Mouse (Mus musculus) hindbrain, embryonic 14.5 days (tissue): ENCODE data around the gene Cdipt. TPM values are rescaled to one million over a fixed set of nuclear protein-coding genes. Genes with fewer than 3 reads are reported as not detected.
A peak's percentile ranks its signal among the peaks of the same experiment; 100 is the strongest.

Source experiments
- ATAC-seq: fragments of 200-750 bp; cut with Nextera tagmentation; 2 replicates; pipeline ENCODE4 v1.8.0; 2017; ENCODE audit warnings: moderate number of reproducible peaks, mild to moderate bottlenecking, moderate TSS enrichment, moderate library complexity; ENCODE audit not compliant: low FRiP score
- DNase-seq: peaks from one replicate; pipeline ENCODE4 v3.0.0-alpha.2; 2015; ENCODE audit warnings: low spot score
- H3K27ac ChIP-seq: fragments of 300-500 bp; sonication (generic); 2 replicates; pipeline ENCODE4 v1.5.1; 2014; ENCODE audit warnings: mild to moderate bottlenecking, moderate library complexity
- H3K27me3 ChIP-seq: fragments of 300-500 bp; sonication (generic); 2 replicates; pipeline ENCODE4 v1.6.1; 2014; ENCODE audit warnings: mild to moderate bottlenecking, low read length, mixed read lengths; ENCODE audit not compliant: control insufficient read depth, insufficient read depth
- H3K36me3 ChIP-seq: fragments of 300-500 bp; sonication (generic); replicated peaks from 2 replicates; pipeline ENCODE4 v1.6.1; 2014; ENCODE audit not compliant: control insufficient read depth, insufficient read depth
- H3K4me1 ChIP-seq: fragments of 300-500 bp; sonication (generic); replicated peaks from 2 replicates; pipeline ENCODE4 v1.6.1; 2014; ENCODE audit warnings: antibody characterized with exemption, low read length, mixed read lengths; ENCODE audit not compliant: control insufficient read depth, insufficient read depth
- H3K4me2 ChIP-seq: fragments of 300-500 bp; sonication (generic); replicated peaks from 2 replicates; pipeline ENCODE4 v1.6.1; 2014; ENCODE audit warnings: mild to moderate bottlenecking, moderate library complexity
- H3K4me3 ChIP-seq: fragments of 300-500 bp; sonication (generic); replicated peaks from 2 replicates; pipeline ENCODE4 v1.5.1; 2014; ENCODE audit warnings: mild to moderate bottlenecking, low read length
- H3K9ac ChIP-seq: fragments of 300-500 bp; sonication (generic); 2 replicates; pipeline ENCODE4 v1.6.1; 2014
- H3K9me3 ChIP-seq: fragments of 300-500 bp; sonication (generic); 2 replicates; pipeline ENCODE4 v1.6.1; 2016; ENCODE audit warnings: low read length; ENCODE audit not compliant: control insufficient read depth
- WGBS: fragments of 180-500 bp; shearing (Covaris S2); extraction: QIAGEN DNeasy Blood & Tissue Kit; methylation state at CpG from one replicate; pipeline ENCODE4 v1.1.7; 2014; 5-methylcytosine and 5-hydroxymethylcytosine counted together
- polyA plus RNA-seq: library from polyadenylated mRNA; unstranded; fragments of >200 nt; fragmentation: Nextera tagmentation; extraction: Ambion mirVana; gene quantifications from 2 replicates; pipeline ENCODE4 v1.2.1, GENCODE M21; 2014

Cdipt gene
- polyA plus RNA-seq, 1 experiment from 2014 or later, result 110 TPM

DNA sequence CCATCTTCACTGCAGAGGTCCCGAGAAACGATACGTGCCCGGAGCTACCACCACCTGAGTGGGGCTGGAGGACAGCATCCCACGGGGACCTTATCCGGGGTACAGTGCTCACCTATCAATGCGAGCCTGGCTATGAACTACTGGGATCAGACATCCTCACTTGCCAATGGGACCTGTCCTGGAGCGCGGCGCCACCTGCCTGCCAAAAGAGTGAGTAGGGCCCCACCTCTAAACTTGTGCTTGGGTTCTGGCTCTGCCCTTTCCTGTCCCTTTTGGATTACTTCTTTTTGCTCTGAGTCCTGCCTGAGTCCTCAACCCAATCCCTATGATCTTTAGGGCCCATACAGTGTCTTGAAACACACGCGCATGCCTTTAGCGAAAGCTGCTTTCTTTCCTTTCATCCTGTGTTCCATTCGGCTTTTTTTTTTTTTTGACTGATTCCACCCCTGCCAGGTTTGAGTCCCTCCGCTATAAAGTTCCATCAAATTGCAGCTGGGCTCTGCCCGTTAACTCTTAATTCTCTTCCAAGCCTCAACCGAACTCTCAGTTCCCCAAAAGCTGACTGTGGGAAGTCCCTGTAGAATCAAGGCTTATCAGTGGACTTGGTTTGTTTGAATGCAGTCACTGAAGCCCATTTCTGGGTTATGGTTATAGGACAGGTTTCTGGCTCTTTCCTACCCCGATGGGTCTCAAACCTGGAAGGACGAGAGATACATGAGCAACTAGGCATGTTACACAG, 12.0 kb upstream of the Cdipt start:
- Histone ChIP-seq H3K9me3 (no peaks in the 10 kb centered on the region), H3K4me2 (no peak overlapping the region), H3K4me3 (no peak overlapping the region), H3K27me3 (0 out of 2 replicates have a peak, but pooled peaks cover 10% of the 10 kb centered on the region), H3K9ac (no peak overlapping the region), H3K27ac (no peak overlapping the region), H3K36me3 (peaks cover 89% of the 10 kb centered on the region), H3K4me1 (no peaks in the 10 kb centered on the region)
- 32% methylated on average over 19 of the region's 19 CpGs for WGBS
- ATAC-seq (no peak), DNase-seq (no peak)

DNA sequence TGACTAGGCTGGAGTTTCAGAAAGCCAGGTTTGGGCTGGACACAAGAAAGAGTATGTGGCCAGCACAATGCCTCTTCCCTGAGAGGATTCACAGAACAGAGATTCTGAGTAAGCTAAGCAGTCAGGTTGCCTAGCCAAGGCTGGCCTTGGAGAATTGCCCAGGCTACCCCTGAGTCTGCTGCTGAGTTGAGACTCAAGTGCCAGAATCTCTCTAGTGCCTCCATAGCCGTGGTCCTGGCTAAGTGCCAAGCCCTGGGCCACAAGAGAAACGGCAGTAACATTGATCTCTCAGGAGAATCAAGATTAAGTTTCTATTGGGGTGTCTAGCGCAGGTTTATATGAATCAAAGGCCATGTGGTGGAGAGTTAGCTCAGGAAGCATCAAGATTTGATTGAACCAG, 10.1 kb upstream of the Cdipt start:
- no peak for DNase-seq
- Histone ChIP-seq H3K27ac (no peak overlapping the region), H3K4me3 (no peak overlapping the region), H3K4me2 (no peak overlapping the region), H3K9ac (no peak overlapping the region), H3K27me3 (0 out of 2 replicates have a peak, but pooled peaks cover 10% of the 10 kb centered on the region), H3K36me3 (peaks cover 89% of the 10 kb centered on the region), H3K9me3 (no peaks in the 10 kb centered on the region), H3K4me1 (no peaks in the 10 kb centered on the region)
- 62% methylated on average over 3 of the region's 3 CpGs for WGBS
- ATAC-seq, result no peak

DNA sequence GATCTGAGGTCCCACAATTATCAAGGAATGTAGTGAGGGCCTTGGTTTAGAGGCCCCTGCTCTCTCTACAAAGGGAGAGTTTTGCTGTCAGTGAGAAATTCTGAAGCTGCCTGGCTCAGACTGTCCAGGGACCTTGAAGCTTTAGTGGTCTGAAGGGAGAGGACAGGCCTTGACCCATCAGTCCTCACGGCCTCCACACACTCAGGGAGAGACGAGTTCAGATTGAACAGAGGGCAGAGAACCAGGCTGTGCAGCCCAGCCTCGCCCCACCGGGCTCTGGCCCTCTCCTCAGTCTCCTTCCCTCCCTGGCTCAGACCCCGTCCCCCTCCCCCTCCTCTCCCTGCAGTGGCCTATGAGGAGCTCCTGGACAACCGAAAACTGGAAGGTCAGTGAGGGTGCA, 8.4 kb upstream of the Cdipt start:
- WGBS, result 75% methylated on average over 6 of the region's 6 CpGs
- 0 out of 2 replicates have a peak, but pooled peaks cover under 1% of the 10 kb centered on the region for H3K27me3 ChIP-seq
- no peaks in the 10 kb centered on the region for H3K4me1 ChIP-seq
- H3K4me3 ChIP-seq, result no peak overlapping the region
- DNase-seq (no peak), ATAC-seq (no peak)
- H3K27ac ChIP-seq, result no peak overlapping the region
- peaks cover 88% of the 10 kb centered on the region for H3K36me3 ChIP-seq
- no peak overlapping the region for H3K4me2 ChIP-seq
- no peak overlapping the region for H3K9ac ChIP-seq
- H3K9me3 ChIP-seq, result no peaks in the 10 kb centered on the region

DNA sequence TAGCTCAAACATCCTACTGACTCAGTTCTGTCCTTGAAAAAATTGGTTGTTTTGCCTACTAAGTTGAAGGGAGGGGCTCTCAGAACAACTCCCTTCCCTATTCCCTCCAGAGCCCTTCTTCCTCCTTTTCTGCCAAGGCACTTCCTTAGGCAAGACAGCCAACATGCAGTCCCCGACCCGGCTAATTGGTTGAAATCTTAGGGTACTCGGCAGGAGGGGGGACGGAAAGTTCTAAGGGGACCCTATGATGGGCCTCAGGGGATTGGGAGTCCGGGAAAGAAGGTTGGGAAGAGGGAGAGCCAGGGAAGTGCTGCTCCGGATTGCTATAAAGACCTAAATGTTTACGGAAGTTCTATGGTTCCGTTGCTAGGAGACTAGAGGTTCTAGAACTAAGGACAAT, 221 bp upstream of the Cdipt start:
- no peaks in the 10 kb centered on the region for H3K27me3 ChIP-seq
- H3K9ac ChIP-seq, result 0 out of 2 replicates have a peak overlapping the region, but pooled peaks have one; percentile 97
- ATAC-seq, result peak; percentile 18; the same call in 1 of the 2 replicates
- DNase-seq, result no peak
- no peaks in the 10 kb centered on the region for H3K9me3 ChIP-seq
- peaks cover 8% of the 10 kb centered on the region for H3K4me1 ChIP-seq
- peak overlapping the region; percentile 85 for H3K4me2 ChIP-seq
- peak overlapping the region; percentile 96 for H3K27ac ChIP-seq
- 9% methylated on average over 8 of the region's 8 CpGs for WGBS
- peaks cover 44% of the 10 kb centered on the region for H3K36me3 ChIP-seq
- H3K4me3 ChIP-seq, result peak overlapping the region; percentile 86

DNA sequence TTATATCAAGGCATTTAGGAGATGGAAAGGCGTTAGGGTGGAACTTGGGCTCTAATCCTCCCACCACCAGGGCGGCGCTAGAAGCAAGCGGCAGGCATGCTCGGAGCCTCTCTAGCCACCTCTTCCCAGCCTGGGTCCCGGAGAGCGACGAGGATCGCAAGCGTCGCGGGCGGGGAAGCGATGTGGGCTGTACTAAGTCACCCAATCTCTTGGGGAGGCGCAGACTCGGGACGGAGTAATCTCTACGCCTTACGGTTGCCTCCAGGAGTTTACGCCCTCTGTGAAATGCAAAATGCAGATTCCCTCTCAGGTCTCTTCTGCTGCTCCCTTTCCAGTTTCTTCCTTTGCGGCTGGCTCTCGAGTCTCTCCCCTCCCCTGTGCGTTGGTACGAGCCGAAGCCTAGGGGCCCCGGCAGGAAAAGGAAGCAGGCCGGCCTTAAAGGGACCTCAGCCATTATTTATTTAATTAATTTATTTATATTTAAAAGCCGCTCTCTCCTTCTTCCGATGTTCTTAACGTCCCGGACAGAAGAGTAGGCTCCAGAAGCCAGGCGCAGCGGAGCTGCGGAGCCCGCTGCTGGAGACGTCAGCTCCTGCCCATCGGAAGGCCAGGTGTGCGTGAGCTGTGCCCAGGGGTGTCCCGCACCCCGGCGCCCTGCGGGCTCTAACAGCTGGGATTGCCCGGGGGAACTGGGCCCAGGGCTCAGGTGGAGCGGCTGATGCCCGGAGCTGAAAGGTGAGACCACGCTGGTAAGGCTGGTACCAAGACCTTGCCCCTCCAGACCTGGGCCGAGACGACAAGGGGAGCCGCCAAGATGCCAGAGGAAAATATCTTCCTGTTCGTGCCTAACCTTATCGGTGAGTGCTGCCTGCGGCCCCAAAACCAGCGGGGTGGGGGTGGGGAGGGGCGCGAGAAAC, 494 bp downstream of the Cdipt start, which contains the start of gene Cdiptos:
Gene Cdiptos (minus strand): TSS at position 149 of the 917 bp plus-strand sequence.
- peak within 1 kb of the TSS; percentile 85 for H3K4me2 ChIP-seq
- peak within 1 kb of the TSS; percentile 97 for H3K9ac ChIP-seq
- H3K27ac ChIP-seq, result peak within 1 kb of the TSS; percentile 96
- under 1% methylated on average over 55 of the region's 55 CpGs for WGBS
- peak within 1 kb of the TSS; percentile 86 for H3K4me3 ChIP-seq
- peaks cover 44% of the 10 kb centered on the region for H3K36me3 ChIP-seq
- peak; percentile 96 for ATAC-seq
- H3K4me1 ChIP-seq, result peaks cover 8% of the 10 kb centered on the region
- H3K9me3 ChIP-seq, result no peaks in the 10 kb centered on the region
- DNase-seq, result peak; percentile 97
- H3K27me3 ChIP-seq, result no peaks in the 10 kb centered on the region

DNA sequence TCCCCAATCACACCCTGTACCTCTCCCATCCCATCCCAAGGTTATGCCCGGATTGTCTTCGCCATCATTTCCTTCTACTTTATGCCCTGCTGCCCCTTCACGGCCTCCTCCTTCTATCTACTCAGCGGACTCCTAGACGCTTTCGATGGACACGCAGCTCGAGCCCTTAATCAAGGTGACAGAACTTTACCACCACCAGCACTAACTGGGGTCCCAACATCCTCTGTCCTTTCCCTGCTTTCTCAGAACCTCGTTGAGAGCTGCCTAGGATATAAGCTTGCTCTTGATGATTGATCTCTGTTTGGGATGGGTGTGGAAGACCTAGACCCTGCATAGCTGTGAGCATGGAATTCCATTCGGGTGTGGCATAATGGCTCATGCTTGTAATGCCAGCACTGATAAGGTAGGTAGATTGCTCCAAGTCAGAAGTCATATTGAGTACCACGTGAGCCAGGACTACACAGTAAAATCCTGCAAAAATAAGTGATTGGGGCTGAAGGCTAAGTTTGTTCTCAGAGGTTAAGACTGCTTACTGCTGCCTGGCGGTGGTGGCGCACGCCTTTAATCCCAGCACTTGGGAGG, 1.3 kb downstream of the Cdipt start:
- H3K27me3 ChIP-seq, result no peaks in the 10 kb centered on the region
- 30% methylated on average over 14 of the region's 14 CpGs for WGBS
- H3K9me3 ChIP-seq, result no peaks in the 10 kb centered on the region
- ATAC-seq (peak; percentile 1; the same call in 1 of the 2 replicates), DNase-seq (no peak)
- peak overlapping the region; percentile 86 for H3K4me3 ChIP-seq
- H3K27ac ChIP-seq, result peak overlapping the region; percentile 96
- H3K36me3 ChIP-seq, result peaks cover 42% of the 10 kb centered on the region
- peaks cover 8% of the 10 kb centered on the region for H3K4me1 ChIP-seq
- H3K9ac ChIP-seq, result peak overlapping the region; percentile 97
- H3K4me2 ChIP-seq, result peak overlapping the region; percentile 85

DNA sequence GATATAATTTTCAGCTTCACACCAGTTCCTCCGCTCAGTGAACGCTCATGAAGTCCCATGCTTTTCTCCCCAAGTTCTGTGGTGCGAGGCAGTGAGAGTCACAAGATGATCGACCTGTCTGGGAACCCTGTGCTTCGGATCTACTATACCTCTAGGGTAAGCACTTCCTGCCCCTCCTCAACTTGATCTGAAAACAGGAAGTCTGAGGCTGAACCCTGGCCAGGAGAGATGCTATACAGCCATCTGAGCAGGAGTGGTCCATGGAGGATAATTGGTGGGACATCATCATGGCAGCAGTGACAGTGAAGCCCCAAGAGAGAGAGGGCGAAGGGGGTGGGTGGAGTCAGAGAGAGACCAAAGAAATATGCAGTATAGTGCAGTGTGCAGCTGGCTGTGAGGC, 3.1 kb downstream of the Cdipt start:
- Histone ChIP-seq H3K36me3 (peaks cover 39% of the 10 kb centered on the region), H3K27me3 (no peaks in the 10 kb centered on the region), H3K4me3 (no peak overlapping the region), H3K4me1 (peaks cover 8% of the 10 kb centered on the region), H3K4me2 (no peak overlapping the region), H3K9me3 (no peaks in the 10 kb centered on the region), H3K27ac (no peak overlapping the region), H3K9ac (no peak overlapping the region)
- no peak for ATAC-seq
- DNase-seq, result no peak
- WGBS, result 93% methylated on average over 6 of the region's 6 CpGs

DNA sequence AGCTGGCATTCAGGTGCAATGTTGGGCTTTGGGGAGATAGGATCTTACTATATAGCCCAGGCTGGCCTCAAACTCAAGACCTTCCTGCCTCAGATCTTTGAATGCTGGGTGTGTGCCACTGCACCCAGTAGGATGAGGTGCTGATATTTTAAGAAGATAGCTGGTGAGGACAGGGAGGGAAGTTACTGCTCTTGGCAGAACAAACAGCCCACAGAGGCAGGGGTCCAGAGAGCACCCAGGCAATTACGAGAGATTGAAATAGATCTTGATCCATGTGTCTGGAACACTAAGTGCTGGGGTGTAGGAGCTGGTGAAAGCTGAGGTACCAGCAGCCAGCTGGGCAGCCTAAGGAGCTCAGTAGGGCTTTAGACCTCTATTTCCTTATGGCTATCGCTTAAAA, 5.9 kb downstream of the Cdipt start:
- Histone ChIP-seq H3K36me3 (peaks cover 39% of the 10 kb centered on the region), H3K4me3 (no peak overlapping the region), H3K4me2 (no peak overlapping the region), H3K27me3 (no peaks in the 10 kb centered on the region), H3K27ac (no peak overlapping the region), H3K9me3 (no peaks in the 10 kb centered on the region), H3K4me1 (peaks cover 8% of the 10 kb centered on the region; the same call in 1 of the 2 replicates), H3K9ac (no peak overlapping the region)
- 90% methylated on average over 2 of the region's 2 CpGs for whole genome bisulfite sequencing
- ATAC-seq (no peak), DNase-seq (no peak)

DNA sequence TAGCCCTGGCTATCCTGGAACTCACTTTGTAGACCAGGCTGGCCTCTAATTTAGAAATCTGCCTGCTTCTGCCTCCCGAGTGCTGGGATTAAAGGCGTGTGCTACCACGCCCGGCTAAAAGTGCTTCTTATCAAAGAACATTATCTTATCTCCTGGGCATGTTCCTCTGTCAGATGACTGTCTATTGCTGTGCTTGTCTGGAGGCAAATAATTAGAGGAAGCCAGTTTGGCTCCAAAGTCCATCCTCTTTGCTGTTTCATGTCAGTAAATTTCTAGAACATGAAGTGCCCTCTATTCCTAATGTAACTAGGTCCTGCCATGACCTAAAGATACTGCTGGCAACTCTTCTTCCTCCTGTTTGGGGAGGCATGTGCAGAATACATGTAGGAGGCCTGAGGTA, 6.3 kb downstream of the Cdipt start:
- no peak overlapping the region for H3K4me2 ChIP-seq
- WGBS, result 99% methylated on average over 4 of the region's 4 CpGs
- H3K27me3 ChIP-seq, result no peaks in the 10 kb centered on the region
- H3K9me3 ChIP-seq, result no peaks in the 10 kb centered on the region
- ATAC-seq, result no peak
- no peak overlapping the region for H3K27ac ChIP-seq
- no peak overlapping the region for H3K4me3 ChIP-seq
- H3K36me3 ChIP-seq, result peaks cover 39% of the 10 kb centered on the region
- DNase-seq, result no peak
- H3K9ac ChIP-seq, result no peak overlapping the region
- peaks cover 5% of the 10 kb centered on the region; the same call in 1 of the 2 replicates for H3K4me1 ChIP-seq
